Mouse (Mus musculus) spleen, adult 2 months (tissue): ENCODE data around the gene Mpeg1.

Experiments used
- CTCF ChIP-seq: fragments of 200-500 bp; IDR thresholded peaks from 2 replicates; pipeline ENCODE4 v1.5.1; 2011; ENCODE audit warnings: mild to moderate bottlenecking, inconsistent platforms; ENCODE audit not compliant: insufficient read depth, insufficient read length, insufficient replicate concordance; ENCODE audit errors: extremely low read depth
- POLR2A ChIP-seq: fragments of 200-500 bp; IDR thresholded peaks from 2 replicates; pipeline ENCODE4 v1.6.1; 2011; ENCODE audit warnings: low read depth, low read length, inconsistent platforms

- TF ChIP-seq CTCF = no peak
- TF ChIP-seq POLR2A = no peak
Observed at GRCm38 (mm10) chr19:12464674-12465073, 4.1 kb downstream of the Mpeg1 start.
